Mouse (Mus musculus): Measurements from ENCODE around the gene Nfia. TPM values are rescaled to one million over a fixed set of nuclear protein-coding genes. Genes with fewer than 3 reads are reported as not detected.

Gene Nfia
- 17.8 TPM in 2 replicates for total RNA-seq (2015)
- total RNA-seq (2017) = 3.6 and 4.6 TPM in 2 replicates

DNA sequence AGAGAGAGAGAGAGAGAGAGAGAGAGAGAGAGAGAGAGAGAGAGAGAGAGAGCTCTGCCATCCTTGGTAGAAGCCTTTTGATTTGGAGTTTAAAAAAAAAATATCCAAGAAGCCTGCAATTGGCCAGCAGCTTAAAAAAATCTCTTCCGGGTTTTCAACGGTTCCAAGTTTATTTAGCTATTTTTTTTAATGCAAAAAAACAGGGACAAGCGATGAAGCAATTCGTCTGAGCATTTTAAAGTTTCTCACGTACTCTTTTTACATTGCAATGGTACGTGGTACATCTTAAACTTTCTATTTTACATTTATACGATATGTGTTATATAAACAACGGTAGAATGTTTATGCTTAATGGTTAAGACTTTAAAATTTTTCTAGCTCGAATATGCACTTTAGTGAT, at the start of gene Nfia:
Gene Nfia, plus strand, starts transcription at position 94 of the 400 bp plus-strand sequence.
- no peak for ATAC-seq (ENCODE audit: poor library complexity, severe bottlenecking)

DNA sequence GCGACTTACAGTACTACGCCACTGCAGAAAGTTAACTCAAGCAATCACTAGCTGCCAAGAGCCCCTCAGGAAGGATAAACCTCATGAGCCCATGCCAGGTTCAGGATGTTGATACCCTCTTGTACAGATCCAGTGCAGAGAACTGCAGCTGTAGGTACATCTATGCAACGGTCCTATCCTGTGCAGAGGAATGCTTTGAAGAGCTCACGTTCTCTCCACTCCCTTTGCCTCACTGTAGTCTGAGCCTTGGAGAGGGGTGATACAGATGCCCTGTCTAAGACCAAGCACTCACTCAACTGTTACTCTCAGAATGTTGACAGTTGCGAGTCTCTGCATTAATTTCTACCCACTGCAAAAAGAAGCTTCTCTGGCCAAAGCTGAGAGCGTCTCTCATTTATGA, 49.2 kb upstream of the Nfia start:
- no peak for ATAC-seq (ENCODE audit: poor library complexity, severe bottlenecking)

DNA sequence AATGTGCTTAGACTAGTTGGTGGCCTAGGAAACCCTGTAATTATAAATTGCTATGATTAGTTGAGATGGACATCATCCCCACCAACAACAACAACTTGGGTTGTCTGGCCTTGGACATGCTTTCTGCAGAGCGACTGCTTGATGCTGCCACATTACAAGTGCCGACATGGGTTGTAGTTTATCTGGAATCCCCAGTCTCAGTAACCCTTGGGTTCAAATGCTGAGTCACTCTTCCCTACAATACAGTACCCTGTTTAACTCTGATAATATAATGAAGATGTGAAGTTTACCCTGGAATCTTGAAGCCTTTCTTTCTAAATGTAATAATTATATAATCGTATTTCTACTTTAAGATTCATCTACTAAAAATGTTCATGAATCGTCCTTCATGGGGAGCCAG, 44.0 kb upstream of the Nfia start:
- ATAC-seq (ENCODE audit: poor library complexity, severe bottlenecking) = no peak

DNA sequence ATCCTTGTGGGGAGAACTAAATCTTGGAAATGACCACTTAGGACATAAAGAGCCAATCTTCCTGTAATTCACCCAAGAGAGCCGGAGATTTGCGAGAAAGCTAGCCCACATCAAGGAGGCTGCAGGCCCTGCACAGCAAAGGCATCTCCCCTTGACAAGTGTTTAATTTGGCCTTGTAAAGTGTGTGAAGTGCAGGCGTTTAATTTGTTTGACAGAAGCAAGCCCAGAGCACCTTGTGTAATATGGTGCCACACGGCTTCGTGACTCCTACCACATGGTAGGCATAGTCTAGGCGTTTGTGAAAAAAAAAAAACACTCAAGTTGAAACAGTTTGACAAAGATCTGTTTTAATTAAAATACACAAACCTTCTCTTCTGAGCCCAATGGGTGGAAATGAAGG, 42.5 kb upstream of the Nfia start:
- ATAC-seq (ENCODE audit: poor library complexity, severe bottlenecking) = no peak

DNA sequence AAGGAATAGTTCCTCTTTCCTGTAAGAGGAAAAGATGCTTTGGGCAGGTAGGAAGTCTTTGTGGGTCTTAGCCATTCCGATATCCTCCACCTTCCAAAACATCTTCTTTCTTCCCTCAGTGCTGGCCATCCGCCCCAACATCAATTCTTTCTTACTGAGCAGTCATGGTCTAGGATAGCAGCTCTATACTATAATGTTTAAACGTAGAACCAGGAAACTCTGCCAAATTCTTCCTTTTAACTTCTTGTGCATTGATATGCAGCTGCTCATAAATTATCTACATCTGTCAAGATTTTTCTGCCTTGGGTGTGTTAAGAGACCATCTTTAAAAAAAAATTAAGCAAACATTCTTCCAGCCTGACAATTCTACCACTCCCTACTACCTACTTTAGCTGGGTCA, 42.1 kb upstream of the Nfia start:
- no peak for ATAC-seq (ENCODE audit: poor library complexity, severe bottlenecking)

DNA sequence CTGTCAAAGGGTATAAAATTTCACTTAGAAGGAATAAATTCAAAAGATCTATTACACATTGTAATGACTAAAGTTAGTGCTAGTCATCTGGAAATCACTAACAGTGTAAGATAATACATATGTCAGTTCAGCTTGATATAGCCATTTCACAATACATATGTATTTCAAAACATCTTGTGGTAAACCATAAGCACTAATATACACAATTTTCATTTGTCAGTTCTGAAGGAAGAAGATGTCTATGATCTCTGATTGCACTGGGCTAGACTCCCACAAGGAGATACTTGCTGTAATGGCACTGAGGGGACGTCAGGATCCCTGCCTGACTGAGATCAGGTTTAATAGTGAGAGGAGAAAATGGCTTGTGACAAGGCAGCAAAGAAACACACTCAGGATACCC, 39.1 kb upstream of the Nfia start:
- peak; percentile 68 for ATAC-seq (ENCODE audit: poor library complexity, severe bottlenecking)

DNA sequence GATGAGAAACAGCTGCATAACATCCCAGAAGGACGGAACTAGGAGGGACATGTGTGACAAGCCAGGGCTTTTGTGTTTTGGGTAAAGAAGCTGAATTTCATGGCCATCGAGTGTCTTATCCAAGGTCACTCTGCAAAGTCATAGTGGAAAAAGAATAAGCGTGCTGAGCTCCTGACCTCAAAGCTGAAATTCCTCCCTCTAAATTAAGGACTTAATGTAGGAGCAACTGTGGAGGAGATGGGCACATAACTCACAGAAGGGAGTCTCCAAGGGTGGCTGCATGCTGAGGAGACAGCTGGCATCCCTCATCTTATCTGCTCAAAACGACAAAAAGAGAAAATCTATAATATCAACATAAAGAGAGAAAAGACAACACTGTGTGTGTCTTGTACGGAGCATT, 28.6 kb upstream of the Nfia start:
- no peak for ATAC-seq (ENCODE audit: poor library complexity, severe bottlenecking)

DNA sequence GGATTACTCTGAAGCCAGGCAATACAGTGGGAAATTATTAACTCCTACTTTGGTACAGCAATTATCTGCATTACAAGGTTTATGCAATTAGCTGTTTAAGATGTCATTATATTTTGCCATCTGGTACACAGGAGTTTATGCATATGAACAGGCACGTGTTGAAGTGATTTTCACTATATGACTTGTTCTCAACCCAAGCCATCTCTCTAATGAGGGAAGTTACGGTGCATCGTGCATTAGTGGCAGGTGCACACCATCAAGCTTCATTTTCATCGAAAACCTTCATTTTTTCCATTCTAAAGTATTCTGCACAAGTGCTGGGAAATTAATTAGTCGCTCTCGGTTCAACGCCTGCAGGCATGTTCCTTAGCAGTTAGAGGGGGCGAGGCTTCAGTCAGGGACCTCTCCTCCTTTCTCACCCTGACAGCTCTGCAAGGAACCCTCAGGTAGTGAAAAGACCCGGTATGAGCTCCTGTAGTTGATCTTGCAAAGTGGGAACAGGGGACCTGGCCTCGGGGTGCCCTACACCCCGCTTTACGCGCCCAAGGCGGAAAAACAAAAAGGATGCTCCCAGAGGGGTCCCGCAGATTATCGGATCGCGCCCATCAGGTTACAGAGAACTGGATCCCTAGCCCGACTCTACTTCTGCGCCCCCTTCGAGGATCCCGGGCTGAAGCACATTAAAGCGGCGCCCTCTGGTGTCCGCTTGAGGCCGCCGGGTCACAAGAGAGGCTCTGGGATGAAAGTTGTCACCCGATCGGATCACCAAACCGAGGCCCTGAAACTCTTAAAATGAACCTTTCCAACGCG, 27.0 kb upstream of the Nfia start:
- ATAC-seq (ENCODE audit: poor library complexity, severe bottlenecking) = peak; percentile 85

DNA sequence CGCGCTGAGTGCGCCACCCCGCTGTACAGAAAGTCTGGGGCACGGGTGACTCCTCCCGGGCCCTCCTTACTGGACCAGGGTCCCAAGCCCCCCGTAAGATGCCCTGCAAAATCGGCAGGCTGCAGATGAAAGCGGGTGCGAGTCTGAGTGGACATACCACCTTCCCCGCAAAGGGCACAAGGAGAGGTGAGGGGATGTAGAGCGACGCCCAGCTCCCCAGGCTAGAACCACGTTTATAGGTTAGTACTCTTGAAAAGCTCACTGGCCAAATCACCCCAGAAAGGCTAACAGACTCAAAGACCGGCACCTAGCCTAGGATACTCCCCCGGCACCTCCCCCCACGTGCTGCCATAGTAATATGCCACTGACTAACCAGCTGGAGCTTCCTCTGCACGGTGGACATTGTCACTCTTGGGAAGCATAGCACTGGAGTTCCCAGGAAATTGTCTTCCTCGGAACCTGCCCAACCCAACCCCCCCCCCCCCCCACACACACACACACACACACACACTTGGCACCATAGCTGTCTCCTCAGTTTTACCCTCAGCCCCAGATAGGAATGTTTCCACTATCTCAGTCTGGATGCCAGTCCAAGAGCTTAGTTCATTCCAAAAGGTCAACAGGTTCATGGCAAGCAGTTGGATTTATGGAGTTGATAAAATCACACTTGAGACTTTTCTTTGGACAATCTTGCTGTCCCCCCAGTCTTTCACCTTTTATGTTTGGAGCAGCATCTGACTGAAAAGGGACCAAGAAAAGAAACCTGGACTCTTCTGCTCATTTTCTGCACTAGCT, 26.2 kb upstream of the Nfia start:
- ATAC-seq (ENCODE audit: poor library complexity, severe bottlenecking) = 0 out of 2 replicates have a peak, but pooled peaks have one; percentile 1

DNA sequence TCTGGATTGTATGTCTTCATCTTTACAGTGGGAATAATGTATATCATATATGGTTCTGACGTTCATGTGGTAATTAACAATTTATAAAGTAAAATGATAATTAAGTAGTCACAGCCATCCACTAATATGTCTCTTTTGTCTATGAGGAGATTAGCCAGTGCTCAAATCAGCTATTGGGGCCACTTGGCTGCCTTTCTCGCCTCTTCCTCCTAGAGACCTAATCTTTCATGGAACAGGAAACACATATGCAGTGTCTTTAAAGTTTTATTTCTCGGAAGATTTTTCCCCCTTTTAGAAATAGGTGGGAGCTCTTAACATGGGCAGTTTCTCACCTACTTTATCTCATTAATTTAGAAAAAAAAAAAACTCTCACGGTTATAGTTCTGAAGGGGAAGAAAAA, 22.1 kb upstream of the Nfia start:
- ATAC-seq (ENCODE audit: poor library complexity, severe bottlenecking) = no peak

DNA sequence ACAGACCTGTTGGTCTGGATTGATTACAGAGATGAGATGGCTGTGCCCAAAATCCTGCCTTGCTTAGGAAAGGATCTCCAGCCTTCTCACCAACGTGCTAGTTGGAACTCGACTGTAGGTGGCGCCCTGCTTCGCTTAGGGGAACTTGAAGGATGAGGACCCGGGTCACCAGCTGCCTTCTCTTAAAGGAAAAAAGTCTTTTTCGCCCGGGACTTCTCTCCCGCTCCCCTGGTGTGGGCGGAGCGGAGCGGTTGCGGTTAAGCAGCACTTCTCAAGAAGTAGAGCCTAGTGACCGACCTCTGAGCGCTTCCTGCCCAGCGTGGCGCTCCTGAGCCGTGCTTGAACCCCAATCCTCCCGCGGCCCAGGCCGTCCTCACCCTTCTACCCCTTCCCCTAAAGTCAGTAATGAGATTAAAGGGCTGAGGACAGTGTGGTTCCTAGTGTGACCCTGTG, 21.5 kb upstream of the Nfia start:
- ATAC-seq (ENCODE audit: poor library complexity, severe bottlenecking) = peak; percentile 80

DNA sequence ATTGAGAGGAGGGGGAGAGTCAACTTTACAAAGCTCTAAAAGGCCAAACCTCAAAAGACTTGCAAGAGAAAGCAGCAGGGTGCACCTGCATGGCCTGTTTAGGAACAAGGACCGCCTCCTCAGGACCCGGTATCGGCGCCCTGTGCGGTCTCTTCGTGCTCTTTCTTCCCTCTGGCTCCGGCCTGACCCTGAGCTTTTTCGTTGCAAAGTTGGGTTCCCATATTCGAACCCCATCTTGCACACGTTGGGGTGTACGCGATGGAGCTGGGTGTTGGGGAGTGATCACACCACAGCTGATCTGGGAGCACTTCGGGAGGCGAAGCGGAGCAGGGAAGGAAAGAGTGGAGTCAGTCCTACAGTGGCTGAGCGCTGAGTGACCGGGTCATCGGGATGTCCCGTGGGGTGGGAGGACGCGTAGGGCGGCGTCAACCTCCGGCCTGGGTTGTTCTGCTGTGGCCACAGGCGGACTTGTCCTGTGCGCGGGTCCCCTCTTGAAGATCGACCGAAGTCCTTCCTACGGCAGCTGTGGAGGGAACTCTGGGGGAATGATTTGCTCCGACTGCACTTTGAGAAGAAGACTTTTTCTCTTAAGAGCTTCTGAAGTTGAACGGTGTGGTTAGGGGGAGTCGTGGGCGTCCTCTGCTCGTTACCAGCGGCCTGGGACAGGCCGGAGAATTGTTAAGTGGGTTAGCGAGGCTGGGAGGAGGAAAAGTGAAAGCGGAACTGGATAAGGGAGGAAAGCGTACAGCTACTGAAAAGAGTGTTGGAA, 20.9 kb upstream of the Nfia start:
- peak; percentile 67 for ATAC-seq (ENCODE audit: poor library complexity, severe bottlenecking)

DNA sequence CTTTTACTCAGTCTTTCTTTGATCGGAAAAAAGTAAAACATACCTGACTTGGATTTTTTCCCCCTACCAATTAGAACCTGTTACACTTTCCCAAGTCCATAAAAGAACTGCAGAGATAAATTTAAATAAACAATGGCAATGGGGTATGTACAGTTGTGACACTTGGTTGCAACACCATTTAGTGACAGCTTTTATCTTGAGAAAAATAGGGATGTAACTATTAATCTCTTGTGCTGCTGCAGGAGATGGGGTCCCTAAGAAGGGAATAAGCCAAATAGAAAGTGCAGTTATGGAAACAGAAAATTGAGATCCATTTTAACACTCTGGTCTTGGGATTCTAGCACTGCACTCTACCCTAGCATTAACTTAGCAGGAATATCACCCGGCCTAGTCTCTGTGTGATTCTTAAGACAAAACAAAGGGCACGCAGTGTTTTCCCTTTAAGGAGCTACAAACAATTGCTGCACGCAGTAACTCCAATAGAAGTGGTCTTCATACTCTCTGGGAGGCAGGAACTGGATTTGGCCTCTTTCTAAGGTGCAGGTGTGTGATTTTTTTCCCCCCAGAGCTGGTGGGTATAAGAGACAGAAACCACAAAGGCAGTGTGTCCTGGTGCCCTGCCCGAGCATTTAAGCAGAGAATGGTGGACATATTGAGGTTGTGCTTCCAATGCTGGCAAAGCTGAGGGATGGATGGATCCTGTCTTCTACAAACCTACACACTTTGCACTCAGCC, 20.1 kb upstream of the Nfia start:
- ATAC-seq (ENCODE audit: poor library complexity, severe bottlenecking) = peak; percentile 19; the same call in 1 of the 2 replicates

DNA sequence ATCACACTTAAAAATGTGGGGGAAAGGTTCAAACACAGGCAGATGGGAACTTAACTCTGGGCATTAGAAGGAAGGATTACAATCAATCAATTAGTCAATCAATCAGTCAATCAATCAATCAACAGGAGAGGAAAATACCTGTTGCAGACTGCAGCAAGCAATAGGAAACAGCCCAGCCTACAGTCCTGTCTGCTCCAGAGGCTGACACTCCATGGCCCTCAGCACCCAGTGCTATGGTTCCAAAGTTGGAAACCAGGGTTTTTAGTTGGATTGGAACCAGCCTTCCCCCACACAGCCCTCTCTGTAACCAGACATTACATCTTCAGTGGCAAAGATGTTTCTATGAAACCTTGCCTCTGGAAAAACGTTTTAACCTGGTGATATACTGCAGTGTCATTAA, 19.0 kb upstream of the Nfia start:
- ATAC-seq (ENCODE audit: poor library complexity, severe bottlenecking) = no peak

DNA sequence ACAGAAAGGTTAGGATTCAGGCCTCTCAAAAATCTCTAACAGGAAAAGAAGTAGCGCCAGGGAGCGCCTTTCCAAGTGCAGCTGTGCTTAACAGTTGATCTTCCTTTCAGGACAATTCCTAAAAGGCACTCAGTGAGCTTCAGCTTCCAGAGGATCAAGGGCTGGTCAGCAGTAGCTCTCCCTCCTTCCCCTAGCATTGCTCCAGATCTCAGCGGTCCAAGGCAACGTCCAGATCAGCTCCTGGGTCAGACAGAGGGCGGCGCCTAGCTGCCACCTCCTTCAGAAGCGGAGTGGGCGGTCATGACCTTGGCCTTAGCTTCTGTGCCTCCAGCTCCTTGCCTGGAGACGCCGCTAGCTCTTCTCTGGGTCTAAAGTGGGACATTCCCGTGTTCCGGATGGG, 18.3 kb upstream of the Nfia start:
- no peak for ATAC-seq (ENCODE audit: poor library complexity, severe bottlenecking)

DNA sequence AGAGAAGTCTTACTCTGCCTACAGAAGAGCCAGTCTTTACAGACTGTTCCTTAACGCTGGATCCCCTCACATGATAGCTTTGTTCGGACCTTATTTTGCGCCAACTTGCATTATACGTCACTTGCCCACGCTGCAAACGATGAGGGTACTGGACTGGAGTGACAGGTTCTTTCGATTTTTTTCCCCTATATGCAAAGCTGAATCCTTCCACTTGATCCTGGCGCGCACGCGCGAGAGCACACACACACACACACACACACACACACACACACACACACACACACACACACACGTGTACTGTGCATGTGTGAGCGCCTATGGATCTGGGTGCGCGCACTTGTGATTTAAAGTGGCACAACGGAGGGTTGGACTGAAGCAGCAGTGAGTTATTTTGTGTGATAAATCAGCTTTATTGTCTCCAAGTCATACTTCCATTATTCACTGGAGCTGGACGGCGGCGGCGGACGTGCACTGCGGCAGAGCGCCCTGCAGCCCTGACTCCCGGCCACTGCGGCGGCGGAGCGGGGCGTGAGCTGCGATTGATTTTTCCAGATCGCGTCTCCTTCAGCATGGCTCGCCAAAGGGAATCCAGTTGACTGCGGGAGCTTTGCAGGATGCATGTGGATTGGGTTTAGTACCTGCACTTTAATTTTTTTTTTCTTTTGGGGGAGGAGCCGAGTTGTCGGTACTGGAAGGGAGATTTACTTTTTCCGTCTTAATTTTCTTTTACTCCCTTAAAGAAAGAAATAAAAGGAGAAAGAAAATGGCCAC, 15.1 kb upstream of the Nfia start:
- ATAC-seq (ENCODE audit: poor library complexity, severe bottlenecking) = peak; percentile 83

DNA sequence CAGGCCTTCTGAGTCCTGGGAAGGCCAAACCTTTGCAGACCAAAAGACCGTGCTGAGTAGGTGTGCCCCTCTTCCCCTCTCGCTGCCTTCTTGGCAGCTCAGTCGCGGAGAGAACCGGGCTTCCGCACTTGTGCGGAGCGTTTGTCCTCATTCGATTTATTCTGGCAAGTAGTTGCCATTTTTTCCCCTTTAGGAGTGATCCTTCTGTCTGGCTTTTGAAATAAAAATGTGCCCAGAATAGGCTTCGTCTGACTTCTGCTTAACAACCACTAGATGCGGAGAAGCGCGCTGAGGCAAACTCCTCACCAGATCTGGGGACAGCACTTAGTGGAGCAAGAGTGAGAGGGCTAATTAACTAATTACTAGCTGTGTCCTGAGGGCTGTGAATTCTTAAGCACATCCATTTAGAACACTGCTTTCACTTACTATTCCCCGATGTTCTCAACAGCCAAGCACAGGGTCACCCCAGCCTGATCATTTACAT, 14.5 kb upstream of the Nfia start:
- ATAC-seq (ENCODE audit: poor library complexity, severe bottlenecking) = peak; percentile 54

DNA sequence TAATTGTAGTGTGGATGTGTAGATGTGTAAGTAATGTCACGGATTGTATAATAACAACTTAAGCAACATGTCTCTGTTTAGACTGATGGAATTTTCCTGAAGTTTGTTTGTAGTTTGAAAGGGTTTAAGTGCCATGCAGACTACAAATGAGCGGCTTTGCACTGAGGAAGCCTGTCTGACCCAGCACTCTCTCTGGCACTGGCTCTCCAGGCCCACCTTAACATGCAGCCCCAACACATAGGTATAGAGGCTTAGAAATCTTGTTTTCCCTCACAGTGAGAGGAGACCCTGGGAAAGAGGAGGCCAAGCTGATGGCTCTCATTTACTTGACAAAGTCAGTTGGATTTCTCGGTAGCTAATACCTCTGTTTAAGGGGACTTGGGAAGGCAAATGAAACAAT, 13.9 kb upstream of the Nfia start:
- no peak for ATAC-seq (ENCODE audit: poor library complexity, severe bottlenecking)

DNA sequence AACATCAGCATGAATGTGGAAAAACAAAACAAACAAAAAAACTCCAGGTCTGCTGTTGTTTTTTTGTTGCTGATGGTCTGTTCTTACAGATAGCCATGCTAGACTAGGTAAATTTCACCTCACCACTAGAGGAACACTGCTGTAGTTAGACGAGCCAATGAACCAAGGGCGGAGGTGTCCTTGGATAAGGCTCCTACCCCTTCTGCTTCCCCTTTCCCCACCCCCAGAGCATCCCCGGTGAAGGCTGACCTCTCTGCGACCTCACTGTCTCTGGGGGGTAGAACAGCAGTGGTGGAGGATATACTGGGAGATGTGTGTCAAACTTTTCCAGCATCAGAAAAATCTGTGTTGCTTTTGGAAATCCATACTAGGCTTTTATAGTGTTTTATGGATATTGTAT, 7.9 kb upstream of the Nfia start:
- 0 out of 2 replicates have a peak, but pooled peaks have one; percentile 40 for ATAC-seq (ENCODE audit: poor library complexity, severe bottlenecking)
